Mouse (Mus musculus) midbrain, embryonic 16.5 days (tissue): Measurements from ENCODE around the gene Abcg1. TPM values are rescaled to one million over a fixed set of nuclear protein-coding genes. Genes with fewer than 3 reads are reported as not detected.

Source experiments
- ATAC-seq: fragments of 200-750 bp; cut with Nextera tagmentation; 2 replicates; pipeline ENCODE4 v1.8.0; 2017; ENCODE audit warnings: moderate TSS enrichment
- H3K27ac ChIP-seq: fragments of 300-500 bp; sonication (generic); 2 replicates; pipeline ENCODE4 v1.5.1; 2014; ENCODE audit warnings: mild to moderate bottlenecking, low read length, mixed read lengths
- H3K27me3 ChIP-seq: fragments of 300-500 bp; sonication (generic); 2 replicates; pipeline ENCODE4 v1.6.1; 2014; ENCODE audit warnings: low read depth, low read length, mixed read lengths; ENCODE audit not compliant: control insufficient read depth, insufficient read depth
- H3K36me3 ChIP-seq: fragments of 300-500 bp; sonication (generic); 2 replicates; pipeline ENCODE4 v1.6.1; 2014; ENCODE audit warnings: mild to moderate bottlenecking, low read length, moderate library complexity, mixed read lengths; ENCODE audit not compliant: control insufficient read depth, insufficient read depth
- H3K4me1 ChIP-seq: fragments of 300-500 bp; sonication (generic); 2 replicates; pipeline ENCODE4 v1.6.1; 2014; ENCODE audit warnings: mild to moderate bottlenecking, low read length, mixed read lengths; ENCODE audit not compliant: control insufficient read depth, insufficient read depth
- H3K4me2 ChIP-seq: fragments of 300-500 bp; sonication (generic); 2 replicates; pipeline ENCODE4 v1.6.1; 2014; ENCODE audit warnings: mild to moderate bottlenecking, low read length, mixed read lengths
- H3K4me3 ChIP-seq: fragments of 300-500 bp; sonication (generic); 2 replicates; pipeline ENCODE4 v1.5.1; 2014; ENCODE audit warnings: low read depth, mild to moderate bottlenecking, low read length, moderate library complexity, mixed read lengths
- H3K9ac ChIP-seq: fragments of 300-500 bp; sonication (generic); 2 replicates; pipeline ENCODE4 v1.6.1; 2014; ENCODE audit warnings: low read depth, low read length, mixed read lengths
- H3K9me3 ChIP-seq: fragments of 300-500 bp; sonication (generic); replicated peaks from 2 replicates; pipeline ENCODE4 v1.6.1; 2014; ENCODE audit warnings: mild to moderate bottlenecking, low read length, mixed read lengths; ENCODE audit not compliant: control insufficient read depth, poor library complexity, severe bottlenecking
- WGBS: fragments of 180-500 bp; shearing (Covaris S2); extraction: QIAGEN DNeasy Blood & Tissue Kit; methylation state at CpG from one replicate; pipeline ENCODE4 v1.1.7; 2014; 5-methylcytosine and 5-hydroxymethylcytosine counted together
- polyA plus RNA-seq: library from polyadenylated mRNA; unstranded; fragments of >200 nt; fragmentation: Nextera tagmentation; extraction: Ambion mirVana; gene quantifications from 2 replicates; pipeline ENCODE4 v1.2.1, GENCODE M21; 2015

The Abcg1 gene
- polyA plus RNA-seq, 1 experiment from 2014 or later = 24.3 TPM

GRCm38 (mm10) chr17:31024782-31025125 lies 32.7 kb upstream of the Abcg1 start:
- no peaks in the 10 kb centered on the region for H3K9me3 ChIP-seq
- no peak overlapping the region for H3K4me2 ChIP-seq
- no peak overlapping the region for H3K27ac ChIP-seq
- 73% methylated on average over 5 of the region's 5 CpGs for WGBS
- H3K9ac ChIP-seq = no peak overlapping the region
- H3K27me3 ChIP-seq = no peaks in the 10 kb centered on the region
- H3K4me1 ChIP-seq = no peaks in the 10 kb centered on the region
- no peak for ATAC-seq
- no peaks in the 10 kb centered on the region for H3K36me3 ChIP-seq
- H3K4me3 ChIP-seq = no peak overlapping the region

- no peak for ATAC-seq
Measured at GRCm38 (mm10) chr17:31026986-31027385, 30.5 kb upstream of the Abcg1 start.

GRCm38 (mm10) chr17:31027723-31028122 lies 29.8 kb upstream of the Abcg1 start:
- H3K4me1 ChIP-seq = no peaks in the 10 kb centered on the region
- H3K27ac ChIP-seq = no peak overlapping the region
- WGBS = 87% methylated on average over 6 of the region's 6 CpGs
- no peaks in the 10 kb centered on the region for H3K36me3 ChIP-seq
- no peak overlapping the region for H3K4me3 ChIP-seq
- no peak overlapping the region for H3K4me2 ChIP-seq
- ATAC-seq = no peak
- peaks cover 4% of the 10 kb centered on the region; the same call in 1 of the 2 replicates for H3K9me3 ChIP-seq
- no peak overlapping the region for H3K9ac ChIP-seq
- H3K27me3 ChIP-seq = no peaks in the 10 kb centered on the region

More at GRCm38 (mm10) chr17:31026986-31027385, 30.5 kb upstream of the Abcg1 start:
- Histone ChIP-seq H3K4me1 (no peaks in the 10 kb centered on the region), H3K4me2 (no peak overlapping the region), H3K27me3 (no peaks in the 10 kb centered on the region), H3K9me3 (peaks cover under 1% of the 10 kb centered on the region; the same call in 1 of the 2 replicates), H3K4me3 (no peak overlapping the region), H3K27ac (no peak overlapping the region), H3K36me3 (no peaks in the 10 kb centered on the region), H3K9ac (no peak overlapping the region)
- 83% methylated on average over 6 of the region's 6 CpGs for WGBS

- Histone ChIP-seq H3K4me1 (no peaks in the 10 kb centered on the region; the same call in 1 of the 2 replicates), H3K4me3 (no peak overlapping the region), H3K4me2 (no peak overlapping the region), H3K9ac (no peak overlapping the region), H3K9me3 (peaks cover 4% of the 10 kb centered on the region; the same call in 1 of the 2 replicates), H3K27ac (no peak overlapping the region), H3K27me3 (no peaks in the 10 kb centered on the region), H3K36me3 (no peaks in the 10 kb centered on the region)
- 84% methylated on average over 9 of the region's 9 CpGs for WGBS
- ATAC-seq = no peak
Measured at GRCm38 (mm10) chr17:31028821-31029370, 28.6 kb upstream of the Abcg1 start.

- ATAC-seq = no peak
Measured at GRCm38 (mm10) chr17:31029407-31029806, 28.1 kb upstream of the Abcg1 start.

GRCm38 (mm10) chr17:31032341-31032740 lies 25.1 kb upstream of the Abcg1 start:
- Histone ChIP-seq H3K27me3 (no peaks in the 10 kb centered on the region), H3K36me3 (no peaks in the 10 kb centered on the region), H3K4me2 (no peak overlapping the region), H3K4me1 (peaks cover 3% of the 10 kb centered on the region; the same call in 1 of the 2 replicates), H3K27ac (no peak overlapping the region), H3K4me3 (no peak overlapping the region), H3K9ac (no peak overlapping the region), H3K9me3 (peaks cover 4% of the 10 kb centered on the region; the same call in 1 of the 2 replicates)
- ATAC-seq = no peak
- 87% methylated on average over 4 of the region's 4 CpGs for WGBS

More at GRCm38 (mm10) chr17:31029407-31029806, 28.1 kb upstream of the Abcg1 start:
- Histone ChIP-seq H3K4me3 (no peak overlapping the region), H3K36me3 (no peaks in the 10 kb centered on the region), H3K27ac (no peak overlapping the region), H3K4me2 (no peak overlapping the region), H3K4me1 (no peaks in the 10 kb centered on the region; the same call in 1 of the 2 replicates), H3K9me3 (peaks cover 4% of the 10 kb centered on the region; the same call in 1 of the 2 replicates), H3K9ac (no peak overlapping the region), H3K27me3 (no peaks in the 10 kb centered on the region)
- WGBS = 92% methylated on average over 4 of the region's 4 CpGs

GRCm38 (mm10) chr17:31033251-31033650 lies 24.2 kb upstream of the Abcg1 start:
- Histone ChIP-seq H3K27ac (no peak overlapping the region), H3K9me3 (peaks cover 4% of the 10 kb centered on the region; the same call in 1 of the 2 replicates), H3K9ac (no peak overlapping the region), H3K36me3 (no peaks in the 10 kb centered on the region), H3K27me3 (no peaks in the 10 kb centered on the region), H3K4me1 (peaks cover 3% of the 10 kb centered on the region; the same call in 1 of the 2 replicates), H3K4me2 (no peak overlapping the region), H3K4me3 (no peak overlapping the region)
- 76% methylated on average over 2 of the region's 2 CpGs for WGBS
- no peak for ATAC-seq

GRCm38 (mm10) chr17:31034165-31034564 lies 23.3 kb upstream of the Abcg1 start:
- Histone ChIP-seq H3K36me3 (no peaks in the 10 kb centered on the region), H3K9ac (no peak overlapping the region), H3K27ac (no peak overlapping the region), H3K9me3 (peaks cover 4% of the 10 kb centered on the region; the same call in 1 of the 2 replicates), H3K4me3 (no peak overlapping the region), H3K4me2 (no peak overlapping the region), H3K27me3 (no peaks in the 10 kb centered on the region), H3K4me1 (peaks cover 3% of the 10 kb centered on the region; the same call in 1 of the 2 replicates)
- WGBS = 42% methylated on average over 5 of the region's 5 CpGs
- ATAC-seq = no peak

- Histone ChIP-seq H3K4me1 (peaks cover 3% of the 10 kb centered on the region; the same call in 1 of the 2 replicates), H3K4me3 (no peak overlapping the region), H3K9ac (no peak overlapping the region), H3K27me3 (no peaks in the 10 kb centered on the region), H3K36me3 (no peaks in the 10 kb centered on the region), H3K9me3 (peaks cover 4% of the 10 kb centered on the region; the same call in 1 of the 2 replicates), H3K4me2 (no peak overlapping the region), H3K27ac (no peak overlapping the region)
- no peak for ATAC-seq
- 89% methylated on average over 9 of the region's 9 CpGs for whole genome bisulfite sequencing
Measured at GRCm38 (mm10) chr17:31034674-31035356, 22.7 kb upstream of the Abcg1 start.
